Mouse (Mus musculus): ENCODE data around the gene Ldhb.
"Not testable (repeated sequence)": the region's sequence is repeated elsewhere in the genome, so short reads cannot be mapped to it uniquely, and the experiment has no call there.

The Ldhb gene

DNA sequence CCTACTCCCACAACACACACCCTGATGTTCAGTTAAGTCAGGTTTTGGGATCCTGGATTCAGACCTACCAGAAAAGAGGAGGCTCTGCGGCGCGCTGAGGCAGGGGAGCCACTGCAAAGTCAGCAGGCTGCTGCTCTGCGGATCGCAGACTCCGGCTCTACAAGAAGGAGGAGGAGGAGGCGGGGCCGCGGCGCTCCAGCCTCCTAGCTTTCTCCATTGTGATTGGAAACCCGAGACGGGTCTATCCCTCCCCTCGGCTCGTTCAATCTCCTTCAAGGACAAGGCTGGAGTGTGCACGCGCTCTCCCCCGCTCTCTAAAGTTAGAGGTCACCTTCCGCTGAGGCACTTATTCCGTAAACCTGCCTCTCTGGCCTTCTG, at the start of gene Ldhb:
Gene Ldhb, minus strand, starts transcription at position 173 of the 378 bp plus-strand sequence.
- peak; percentile 91 for DNase-seq (ENCODE audit: low spot score)

DNA sequence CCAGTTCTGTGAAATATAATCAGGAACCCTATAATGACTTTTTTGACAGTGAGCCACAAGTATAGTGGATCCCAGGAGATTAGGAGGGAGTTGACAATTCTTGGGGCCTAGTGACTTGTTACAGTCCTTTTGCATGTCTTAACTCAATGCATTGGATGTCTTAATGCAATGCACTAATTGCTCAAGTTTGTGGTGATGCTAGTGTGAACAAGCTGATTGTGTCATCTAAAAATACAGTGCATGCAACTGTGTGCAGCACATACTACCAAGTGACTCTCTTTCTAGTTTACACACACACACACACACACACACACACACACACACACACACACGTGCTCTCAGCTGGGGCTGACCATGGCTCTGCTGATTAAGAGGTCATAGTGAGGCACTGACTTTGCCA, 48.2 kb upstream of the Ldhb start:
- no peak for DNase-seq (ENCODE audit: low spot score)

DNA sequence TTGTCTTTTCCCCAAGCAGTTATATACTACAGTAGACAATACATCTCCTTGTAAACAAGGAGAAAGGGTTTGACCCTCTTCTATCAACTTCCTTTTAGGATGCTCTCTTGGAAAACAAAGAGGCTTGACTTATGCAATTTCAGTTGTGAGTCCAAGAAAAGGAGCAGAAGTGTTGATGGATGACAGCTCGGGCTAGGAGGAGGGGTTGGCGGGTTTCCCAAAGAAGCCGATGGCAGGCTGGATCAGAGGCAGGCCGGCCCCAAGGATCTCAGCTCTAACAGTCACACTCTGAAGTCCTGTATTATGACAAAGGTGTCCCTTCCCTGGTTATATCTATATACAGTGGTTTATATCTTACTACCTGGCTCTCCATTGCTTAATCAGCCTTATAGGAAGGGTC, 43.7 kb upstream of the Ldhb start:
- peak; percentile 45 for DNase-seq (ENCODE audit: low spot score)

DNA sequence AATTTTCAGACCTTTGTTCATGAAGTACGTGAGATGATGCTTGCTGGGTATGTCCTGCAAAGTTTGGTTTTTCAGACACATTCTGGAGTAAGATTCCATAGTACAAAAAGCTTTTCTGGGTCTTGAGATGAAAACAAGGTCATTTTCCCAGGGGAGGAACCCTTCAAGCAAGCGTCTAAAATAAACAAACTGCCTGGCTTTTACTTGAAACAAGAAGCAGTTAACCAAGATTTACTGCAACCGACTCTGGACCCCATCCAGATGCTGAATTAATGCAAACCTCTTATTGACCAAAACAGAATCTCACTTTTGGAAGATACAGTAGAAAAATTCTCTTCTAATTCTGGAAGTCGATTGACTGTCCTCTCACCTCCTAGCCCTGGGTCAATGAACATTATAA, 43.1 kb upstream of the Ldhb start:
- no peak for DNase-seq (ENCODE audit: low spot score)

DNA sequence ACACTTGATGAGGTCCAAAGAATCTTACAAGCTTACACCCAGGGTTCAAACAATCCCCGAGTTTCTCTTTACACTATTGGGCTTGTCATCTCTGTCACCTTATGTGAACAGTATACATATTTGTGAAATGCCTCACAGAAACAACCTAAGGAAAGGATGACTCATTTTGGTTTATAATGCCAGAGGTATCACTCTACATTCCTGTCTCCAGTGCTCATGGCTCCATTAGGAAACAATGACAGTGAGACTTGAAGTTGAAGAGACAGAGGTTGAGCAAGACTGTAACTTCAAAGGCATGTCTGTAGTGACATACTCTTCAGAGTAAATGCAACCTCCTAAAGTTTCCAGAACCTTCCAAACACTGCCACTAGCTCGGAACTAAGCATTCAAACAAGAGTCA, 40.6 kb upstream of the Ldhb start:
- no peak for DNase-seq (ENCODE audit: low spot score)

DNA sequence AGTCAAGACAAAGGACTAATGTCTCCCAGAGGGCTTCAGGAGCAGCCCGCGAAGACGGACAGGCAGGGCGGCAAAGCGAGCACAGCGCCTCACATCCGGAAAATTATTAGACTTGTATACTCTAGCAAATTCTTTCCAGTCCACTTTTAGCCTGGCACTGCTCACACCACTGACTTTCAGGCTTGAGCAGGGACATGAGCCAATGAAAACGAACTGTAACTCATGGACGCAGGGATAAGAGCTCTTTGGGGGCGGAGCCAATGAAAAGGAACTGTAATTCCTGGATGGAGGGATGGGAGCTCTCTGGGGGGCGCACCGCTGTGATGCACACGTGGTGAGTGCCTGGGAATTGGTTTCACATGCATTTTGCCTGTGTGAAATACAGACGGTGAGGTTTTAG, 37.4 kb upstream of the Ldhb start:
- DNase-seq (ENCODE audit: low spot score): no peak

DNA sequence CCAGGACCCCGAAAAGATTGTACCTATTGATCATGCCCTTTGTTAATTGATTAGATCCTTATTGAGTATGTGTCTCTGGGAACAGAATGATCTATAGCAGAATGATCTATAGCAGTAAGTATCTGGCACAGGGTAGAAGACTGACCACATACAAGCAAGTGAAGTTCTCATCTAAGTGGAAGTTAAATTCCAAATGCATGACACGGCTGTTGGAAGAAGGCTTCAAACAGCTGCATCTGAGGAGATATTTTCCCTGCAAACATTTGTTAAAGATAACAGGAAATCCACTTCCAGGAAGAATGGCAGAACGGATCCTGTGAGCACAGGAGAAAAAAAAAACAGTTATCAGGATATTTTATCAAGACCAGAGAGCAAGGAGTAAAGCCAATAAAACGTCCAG, 35.9 kb upstream of the Ldhb start:
- no peak for DNase-seq (ENCODE audit: low spot score)

DNA sequence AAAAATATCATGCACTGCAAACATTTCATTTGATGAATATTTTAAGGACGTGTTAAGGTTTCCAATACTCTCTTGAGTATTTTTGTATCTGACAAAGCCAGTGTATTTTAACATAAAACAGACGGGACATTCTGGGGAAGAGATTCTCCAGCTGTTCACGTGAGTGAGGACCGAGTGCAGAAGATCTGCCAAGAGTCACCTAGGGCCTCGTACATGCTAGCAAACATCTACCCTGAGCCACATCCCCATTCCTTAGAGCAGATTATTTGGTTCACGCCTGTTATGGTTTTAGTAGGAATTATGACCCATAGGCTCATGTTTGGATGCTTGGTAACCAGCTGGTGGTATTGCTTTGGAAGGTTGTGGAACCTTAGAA, 35.0 kb upstream of the Ldhb start:
- DNase-seq (ENCODE audit: low spot score): no peak

DNA sequence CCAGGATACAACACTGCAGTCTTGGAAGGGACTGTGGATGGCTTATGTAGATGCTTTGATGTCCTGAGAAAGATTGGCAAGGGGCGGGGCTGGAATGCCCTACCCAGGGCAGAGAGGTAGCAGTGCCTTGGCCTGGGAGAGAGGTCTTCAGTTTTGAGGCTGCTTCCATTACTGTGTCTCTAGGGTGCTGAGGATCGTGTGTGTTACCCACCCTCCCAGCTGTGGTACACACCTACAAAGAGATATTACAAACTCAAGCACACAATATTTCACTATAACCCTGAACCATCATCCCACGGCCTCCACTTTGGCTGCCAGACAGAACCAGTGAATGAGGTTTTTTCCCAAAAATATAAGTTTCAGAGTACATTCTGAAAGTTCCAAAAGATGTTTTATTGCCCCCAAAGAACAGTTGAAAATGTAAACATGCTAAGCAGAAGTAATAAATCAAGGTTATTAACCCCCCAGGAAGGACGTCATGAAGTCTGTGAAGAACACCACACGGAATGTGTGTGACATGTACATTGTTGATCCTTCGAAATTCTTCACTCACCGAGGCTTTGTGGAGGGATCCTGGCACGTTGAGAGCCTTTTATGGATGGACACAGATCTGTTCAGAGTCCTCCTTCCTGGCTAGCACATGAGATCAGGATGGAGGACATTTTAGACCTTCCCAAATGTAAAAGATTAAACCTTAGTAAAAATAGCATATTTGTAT, 34.5 kb upstream of the Ldhb start:
- DNase-seq (ENCODE audit: low spot score): no peak

DNA sequence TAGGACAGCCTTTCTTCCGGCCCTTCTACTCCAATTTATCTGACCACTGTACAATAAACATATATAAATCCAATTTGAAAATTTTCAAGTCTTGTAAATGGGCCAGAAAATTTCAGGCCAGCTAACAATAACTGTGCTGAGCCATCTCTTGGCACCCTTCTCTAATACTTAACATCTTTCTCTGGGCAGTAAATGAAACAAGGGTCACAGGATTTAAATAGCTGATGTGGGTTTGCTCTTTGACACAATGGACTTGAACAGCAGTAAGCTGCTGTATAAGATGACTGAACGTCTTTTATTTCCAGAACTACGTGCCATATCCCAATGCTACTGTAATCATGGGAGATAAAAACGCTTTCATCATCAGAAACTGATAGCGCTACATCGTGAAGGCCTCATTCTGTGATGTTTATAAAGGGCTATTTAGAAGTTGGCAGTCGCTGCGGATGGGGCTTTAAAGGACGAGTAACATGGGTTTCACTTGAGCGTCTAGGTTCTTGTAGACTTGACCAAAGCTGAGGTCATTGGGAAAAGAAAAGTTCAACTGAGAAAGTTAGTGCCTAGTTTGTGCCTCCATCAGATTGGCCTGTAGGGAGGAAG, 32.9 kb upstream of the Ldhb start:
- no peak for DNase-seq (ENCODE audit: low spot score)

DNA sequence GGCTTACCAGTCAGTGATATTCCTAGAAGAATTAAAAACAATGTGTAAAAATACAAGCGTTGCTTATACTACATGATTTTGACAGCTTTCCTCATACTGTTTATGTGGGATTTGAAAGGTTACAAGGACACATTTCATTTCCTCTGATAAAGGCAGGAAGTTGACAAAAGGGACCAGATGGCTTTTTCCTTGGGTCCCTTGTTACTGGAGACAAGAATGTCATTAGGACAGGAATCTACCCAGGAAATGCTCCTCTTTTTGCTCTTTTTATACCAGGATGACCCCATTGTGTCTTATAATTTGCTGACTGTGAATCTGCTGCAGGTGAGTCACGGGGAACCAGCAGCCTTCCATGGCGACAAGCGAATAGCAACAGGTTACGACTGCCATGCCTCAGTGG, 32.4 kb upstream of the Ldhb start:
- DNase-seq (ENCODE audit: low spot score): no peak

DNA sequence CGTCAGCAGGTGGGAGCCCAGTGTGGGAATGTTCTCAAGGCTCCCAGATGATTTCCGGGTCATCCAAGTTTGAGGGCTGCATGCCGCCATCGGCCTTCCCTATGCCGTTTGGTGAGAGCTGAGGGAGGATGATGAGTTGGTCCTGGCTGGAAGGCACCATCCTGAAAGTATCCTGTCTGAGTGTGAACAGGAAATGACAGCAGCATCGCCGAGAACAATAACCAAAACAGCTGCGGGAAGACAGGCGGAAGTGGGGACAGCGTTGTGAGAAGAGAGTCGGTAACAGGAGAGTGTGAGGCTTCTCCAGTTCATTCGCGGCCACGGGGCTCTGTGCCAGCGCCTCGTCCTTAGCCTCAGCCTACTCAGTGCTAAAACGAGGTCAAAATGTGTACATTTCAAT, 30.7 kb upstream of the Ldhb start:
- peak; percentile 52 for DNase-seq (ENCODE audit: low spot score)

DNA sequence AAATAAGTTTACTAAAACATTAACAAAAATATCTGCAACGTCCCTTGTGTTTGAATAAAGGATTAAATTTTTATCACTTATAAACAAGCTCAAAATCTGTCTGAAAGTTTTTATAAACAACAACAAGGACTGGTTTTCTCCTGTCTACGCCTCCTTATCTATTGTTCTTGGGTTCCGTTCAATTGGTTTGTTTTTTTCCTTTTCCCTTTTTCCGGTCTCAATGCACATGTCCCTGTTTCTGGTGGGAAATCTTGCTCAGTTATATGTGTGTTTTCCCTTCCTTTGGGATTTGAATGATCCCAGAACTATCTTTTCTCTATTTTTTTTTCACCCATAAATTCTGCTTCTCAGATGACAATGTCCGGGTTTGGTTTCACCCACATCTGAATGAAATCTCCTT, 25.7 kb upstream of the Ldhb start:
- DNase-seq (ENCODE audit: low spot score): no peak

DNA sequence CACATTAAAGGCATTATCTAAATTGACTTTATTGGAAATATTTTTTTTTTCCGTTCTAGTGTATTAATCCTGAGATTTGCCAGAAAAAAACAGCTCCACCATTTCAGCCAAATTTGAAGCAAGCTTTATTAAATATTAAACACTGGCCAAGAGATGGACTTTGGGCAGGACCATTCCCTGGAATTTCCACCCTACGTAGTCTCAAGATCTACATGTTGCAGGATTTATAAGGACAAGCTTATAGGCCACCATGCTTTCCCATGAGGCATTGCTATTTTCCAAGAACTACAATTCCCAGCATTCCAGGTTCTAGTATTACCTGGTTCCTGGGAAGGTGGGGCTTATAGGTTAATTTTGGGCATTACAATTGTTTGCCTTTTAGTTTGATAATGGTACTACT, 24.9 kb upstream of the Ldhb start:
- DNase-seq (ENCODE audit: low spot score): no peak

DNA sequence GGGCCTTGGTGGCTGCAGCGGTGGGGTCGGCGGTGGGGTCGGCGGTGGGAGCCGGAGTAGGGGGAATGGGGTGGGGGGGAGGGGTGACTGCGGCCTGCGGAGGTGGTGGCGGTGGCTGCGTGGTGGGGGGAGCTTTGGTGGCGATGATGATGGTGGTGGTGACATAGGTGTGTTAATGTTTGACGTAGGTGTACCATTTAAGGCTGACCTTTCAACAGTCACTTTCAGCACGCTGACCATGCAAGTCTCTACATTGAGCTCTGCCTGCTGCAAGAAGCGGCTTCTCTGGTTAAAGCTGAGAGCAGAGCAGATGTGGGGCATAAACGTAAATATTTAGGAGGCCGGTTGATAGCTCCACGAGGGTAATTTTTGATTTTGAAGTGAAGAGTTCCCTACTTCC, 24.4 kb upstream of the Ldhb start:
- no peak for DNase-seq (ENCODE audit: low spot score)

DNA sequence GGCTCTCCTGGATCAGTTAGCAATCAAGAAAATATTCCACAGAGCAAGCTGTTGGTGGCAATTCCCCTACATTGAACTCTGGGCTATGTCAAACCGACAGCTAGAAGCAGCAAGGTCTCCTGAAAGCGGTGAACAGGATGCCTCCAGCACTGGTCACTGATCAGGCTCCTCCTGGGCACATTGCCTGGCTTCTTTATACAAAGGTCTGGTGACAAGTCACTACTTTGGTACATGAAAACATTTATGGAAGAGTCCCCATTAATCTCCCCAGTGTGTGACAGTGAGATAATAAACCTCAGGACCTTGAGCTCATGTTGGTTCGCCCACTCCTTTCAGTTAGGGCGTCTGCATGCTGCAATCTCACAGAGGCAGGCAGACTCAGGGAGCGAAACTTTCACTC, 22.6 kb upstream of the Ldhb start:
- DNase-seq (ENCODE audit: low spot score): peak; percentile 10

DNA sequence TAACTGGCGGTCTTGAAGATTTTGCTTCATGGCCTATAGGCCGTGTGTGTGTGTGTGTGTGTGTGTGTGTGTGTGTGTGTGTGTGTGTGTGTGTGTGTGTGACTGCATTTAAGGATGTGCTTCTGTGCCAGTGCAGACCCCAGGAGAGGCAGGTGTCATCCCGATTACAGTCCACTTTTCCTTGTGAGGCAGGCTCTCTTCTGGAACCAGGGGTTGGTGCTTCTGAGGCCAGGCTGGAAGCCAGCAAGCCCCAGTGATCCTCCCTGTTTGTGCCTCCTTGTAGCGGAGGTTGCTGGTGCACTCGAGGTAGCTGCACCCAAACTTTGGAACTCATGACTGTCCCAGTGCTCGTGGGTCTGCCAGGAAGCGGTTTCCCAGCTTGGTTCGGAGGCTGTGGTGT, 21.9 kb upstream of the Ldhb start:
- no peak for DNase-seq (ENCODE audit: low spot score)

DNA sequence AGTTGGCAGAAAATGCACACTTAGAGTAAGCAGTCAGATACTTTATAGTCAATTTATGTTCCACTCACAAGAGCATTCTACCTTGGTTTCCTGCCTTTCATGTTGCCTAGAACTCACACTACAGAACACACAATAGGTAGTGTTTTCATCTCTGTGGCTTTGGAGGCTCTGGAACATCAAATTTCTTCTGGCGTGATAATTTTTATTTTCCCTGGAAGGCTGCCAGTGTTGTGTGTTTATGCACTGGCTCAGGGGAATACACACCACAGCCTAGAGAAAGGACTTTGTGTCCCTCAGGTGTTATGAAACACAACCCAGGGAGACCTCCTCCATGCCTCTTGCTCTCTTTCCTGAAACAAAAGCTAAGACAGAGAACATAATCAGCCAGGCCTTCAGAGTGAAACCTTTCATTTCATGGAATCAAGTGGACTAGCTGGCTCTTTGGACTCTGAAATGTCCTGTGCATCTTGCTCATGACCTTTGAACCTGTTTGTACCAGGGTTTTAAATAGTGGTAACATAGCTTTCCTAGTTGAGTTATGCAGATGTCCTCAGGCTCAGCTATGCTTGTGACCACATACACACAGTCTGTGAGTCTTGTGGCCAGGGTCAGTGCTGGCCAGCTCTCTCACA, 20.3 kb upstream of the Ldhb start:
- DNase-seq (ENCODE audit: low spot score): no peak

DNA sequence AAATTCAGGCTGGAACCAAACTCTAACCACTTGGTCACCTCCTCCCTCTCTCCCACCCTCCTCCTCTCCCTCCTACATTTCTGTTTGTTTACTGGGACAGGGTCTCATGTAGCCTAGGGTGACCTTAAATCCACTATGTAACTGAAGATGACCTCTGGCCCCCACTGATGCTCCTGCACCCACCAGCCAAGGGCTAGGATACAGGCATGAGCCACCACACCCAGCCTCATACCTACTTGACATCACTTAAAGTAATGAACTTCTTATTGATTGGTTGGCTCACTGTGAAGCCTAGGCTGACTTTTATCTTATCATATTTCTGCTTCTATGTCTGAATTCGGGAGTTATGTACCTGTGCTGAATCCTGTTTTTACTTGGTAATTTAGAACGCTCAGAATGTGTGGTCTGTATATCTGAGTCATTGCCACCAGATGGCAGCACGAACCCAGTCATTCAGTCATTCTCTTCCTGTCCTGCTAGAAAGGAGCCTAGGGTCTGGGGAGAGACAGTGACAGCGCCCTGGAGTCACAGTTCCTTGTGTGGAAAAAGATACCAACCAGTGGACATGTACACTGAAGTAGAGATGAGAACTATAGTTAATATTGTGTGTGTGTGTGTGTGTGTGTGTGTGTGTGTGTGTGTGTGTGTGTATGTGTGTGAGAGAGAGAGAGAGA, 17.0 kb upstream of the Ldhb start:
- DNase-seq (ENCODE audit: low spot score): peak; percentile 63

DNA sequence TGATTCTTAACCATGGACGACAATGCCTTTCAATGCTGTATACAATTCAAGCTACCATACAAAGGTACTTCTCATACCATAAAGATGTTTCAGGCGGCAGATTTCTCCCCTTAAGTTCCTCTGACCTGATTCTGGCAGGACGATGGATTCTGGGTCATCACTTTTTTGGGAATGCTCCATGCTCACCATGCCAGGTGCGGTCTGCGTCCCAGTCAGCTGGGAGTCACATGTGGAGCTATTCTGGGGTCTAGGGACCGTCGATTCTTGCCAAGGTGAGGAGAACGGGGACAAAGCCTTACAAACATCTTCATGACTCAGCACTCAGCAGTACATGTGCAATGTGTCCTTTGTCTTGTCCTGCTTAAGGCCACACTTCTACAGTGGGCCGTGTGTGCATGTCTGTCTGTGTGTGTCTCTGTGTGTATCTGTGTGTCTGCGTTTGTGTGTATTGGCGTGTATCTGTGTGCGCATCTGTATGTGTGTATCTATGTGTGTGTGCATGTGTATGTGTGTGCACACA, 13.9 kb upstream of the Ldhb start:
- no peak for DNase-seq (ENCODE audit: low spot score)

DNA sequence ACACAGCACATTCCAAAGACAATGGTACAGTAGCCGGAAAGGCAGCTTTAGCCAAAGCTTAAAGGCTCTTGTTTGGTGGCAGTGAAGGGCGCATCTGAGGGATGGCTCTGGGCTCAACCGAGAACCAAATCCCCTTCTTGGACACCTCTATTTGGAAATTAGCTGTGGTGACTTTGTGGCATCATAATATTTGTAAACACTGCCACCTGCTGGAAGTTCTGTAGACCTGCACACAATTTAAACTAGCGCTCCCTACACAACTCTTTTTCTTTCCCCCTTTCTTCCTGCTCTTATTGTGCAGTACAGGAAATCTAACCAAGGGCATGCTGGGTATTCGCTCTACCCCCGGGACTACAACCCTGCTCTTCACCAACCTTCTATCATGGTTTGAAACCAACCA, 11.4 kb upstream of the Ldhb start:
- peak; percentile 16 for DNase-seq (ENCODE audit: low spot score)

DNA sequence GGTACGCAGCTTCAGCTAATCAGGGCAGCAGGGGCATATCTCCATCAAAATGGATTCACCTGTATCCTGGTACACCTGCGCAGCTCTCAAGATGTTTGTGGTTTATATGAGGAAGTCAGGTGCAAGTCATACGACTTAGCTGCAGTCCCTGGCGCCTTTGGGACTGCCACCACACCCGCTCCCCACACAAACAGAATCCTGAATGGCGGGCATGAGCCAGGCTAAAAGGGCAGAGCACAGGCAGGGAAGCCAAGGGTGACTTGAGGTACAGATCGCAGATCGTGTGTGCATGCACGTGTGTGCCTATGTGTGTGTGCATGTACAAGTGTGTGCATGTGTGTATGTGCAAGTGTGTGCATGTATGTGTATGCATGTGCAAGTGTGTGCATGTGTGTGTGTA, 7.6 kb upstream of the Ldhb start:
- not testable (repeated sequence) for DNase-seq (ENCODE audit: low spot score)

DNA sequence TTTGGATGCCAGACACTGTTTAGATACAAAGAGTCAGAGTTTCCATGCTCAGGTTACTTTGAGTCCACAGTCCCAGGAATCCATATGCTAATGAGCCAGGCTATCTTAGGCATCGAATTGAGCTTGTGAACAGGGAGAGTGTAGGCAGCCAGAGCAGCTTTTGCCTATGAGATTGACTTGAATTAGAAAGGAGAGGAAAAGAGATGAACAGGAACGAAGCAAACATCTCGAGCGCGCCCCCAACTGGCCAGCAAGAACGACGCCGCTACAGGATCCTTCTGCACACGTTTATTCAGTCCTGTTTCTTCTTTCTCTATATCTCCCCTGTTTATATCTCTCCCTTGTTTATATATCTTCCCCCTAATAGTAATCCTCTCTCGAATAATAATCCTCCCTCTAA, 7.2 kb upstream of the Ldhb start:
- DNase-seq (ENCODE audit: low spot score): peak; percentile 14
